Mouse (Mus musculus) megakaryocyte, embryonic 14.5 days (primary cell): ENCODE measurements around the gene Camkv.
A peak's percentile ranks its signal among the peaks of the same experiment; 100 is the strongest.

ENCODE experiments used
- FLI1 ChIP-seq: IDR thresholded peaks from 2 replicates; pipeline ENCODE4 v1.6.1; 2012; ENCODE audit warnings: low read length, inconsistent platforms, mixed read lengths
- GATA1 ChIP-seq: IDR thresholded peaks from 3 replicates; pipeline ENCODE4 v1.6.1; 2012; ENCODE audit warnings: mixed read lengths, low read length, inconsistent platforms, borderline replicate concordance

GRCm38 (mm10) chr9:107986376-107986775 lies 50.9 kb downstream of the Camkv start:
- peak; percentile 61; the same call in 1 of the 3 replicates for TF ChIP-seq GATA1
- no peak for TF ChIP-seq FLI1
